Mouse (Mus musculus): ENCODE measurements around the gene Acat2. TPM values are rescaled to one million over a fixed set of nuclear protein-coding genes. Genes with fewer than 3 reads are reported as not detected.
A peak's percentile ranks its signal among the peaks of the same experiment; 100 is the strongest.
"Not testable (repeated sequence)": the region's sequence is repeated elsewhere in the genome, so short reads cannot be mapped to it uniquely, and the experiment has no call there.

The Acat2 gene
- total and polyA plus RNA-seq, 3 experiments, result 48.6 to 128 (median 58.6) TPM

DNA sequence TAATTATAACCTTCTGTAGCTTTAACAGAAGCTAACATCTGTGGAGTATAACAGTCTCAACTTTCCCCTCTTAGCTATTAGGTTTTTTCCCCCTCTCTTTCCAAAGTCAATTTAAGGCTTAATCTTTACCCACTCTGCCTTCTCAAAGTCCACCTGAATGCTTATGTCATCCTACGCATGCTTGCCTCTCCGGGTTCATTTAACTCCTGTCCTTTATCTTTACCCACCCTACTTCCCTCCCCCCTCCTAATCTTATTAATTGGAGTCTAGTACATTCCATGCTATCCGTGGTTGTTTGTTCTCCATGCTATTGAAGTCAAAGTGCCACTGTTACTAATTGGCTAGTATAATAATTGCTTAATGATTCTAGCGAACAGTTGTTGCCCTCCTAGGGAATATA is 24.8 kb downstream of the Acat2 start:
- no peak overlapping the region for H3K27ac ChIP-seq (ENCODE audit: insufficient read depth, low read depth)
- H3K4me2 ChIP-seq (ENCODE audit: insufficient read depth, low read depth, poor library complexity, severe bottlenecking), result no peak overlapping the region
- H3K79me2 ChIP-seq (replicated peaks; ENCODE audit: control insufficient read depth, extremely low read depth, insufficient read depth, poor library complexity, severe bottlenecking), result no peaks in the 10 kb centered on the region
- dilution Hi-C loops (cut with MboI; ENCODE audit: extremely low pct_ligation_motif_present, extremely low pct_unique_long_range_greater_than_20kb, low sequenced_read_pairs) (no loop called here), in situ Hi-C loops (cut with MboI; ENCODE audit: low pct_ligation_motif_present, low pct_unique_long_range_greater_than_20kb, low sequenced_read_pairs) (no loop called here)
- no peaks in the 10 kb centered on the region for H3K27me3 ChIP-seq (replicated peaks)
- TF ChIP-seq POLR2AphosphoS2 (IDR thresholded peaks at IDR 0.05; ENCODE audit: low read depth, low read length) (no peak), ETS1 (conservative IDR thresholded peaks at IDR 0.05; ENCODE audit: low read depth, low read length) (no peak), MEF2A (IDR thresholded peaks at IDR 0.05; ENCODE audit: borderline replicate concordance, low read depth, low read length) (no peak), HCFC1 (IDR thresholded peaks at IDR 0.05; ENCODE audit: low read depth, low read length) (no peak), TBP (conservative IDR thresholded peaks at IDR 0.05; ENCODE audit: low read depth, low read length) (no peak), EP300 (IDR thresholded peaks at IDR 0.05; ENCODE audit: low read length) (no peak)
- peaks cover 0 to 3% of the 10 kb centered on the region in 2 experiments for H3K36me3 ChIP-seq (replicated peaks in 1 of 2; ENCODE audit: control insufficient read depth in 1 of 2, insufficient read depth in 1 of 2, low read length in 1 of 2)
- no peak overlapping the region for H3K4me3 ChIP-seq (replicated peaks in 1 of 3; ENCODE audit: low read depth in 2 of 3, low read length in 2 of 3, poor library complexity in 1 of 3)
- H3K9me3 ChIP-seq (replicated peaks; ENCODE audit: low read length), result no peaks in the 10 kb centered on the region
- H3K4me1 ChIP-seq (ENCODE audit: control insufficient read depth in 1 of 2, insufficient read depth in 2 of 2), result no peaks in the 10 kb centered on the region
- no peak overlapping the region for H3K9ac ChIP-seq (ENCODE audit: insufficient read depth, low read depth)
- DNase-seq (ENCODE audit: extremely low read depth), result no peak

DNA sequence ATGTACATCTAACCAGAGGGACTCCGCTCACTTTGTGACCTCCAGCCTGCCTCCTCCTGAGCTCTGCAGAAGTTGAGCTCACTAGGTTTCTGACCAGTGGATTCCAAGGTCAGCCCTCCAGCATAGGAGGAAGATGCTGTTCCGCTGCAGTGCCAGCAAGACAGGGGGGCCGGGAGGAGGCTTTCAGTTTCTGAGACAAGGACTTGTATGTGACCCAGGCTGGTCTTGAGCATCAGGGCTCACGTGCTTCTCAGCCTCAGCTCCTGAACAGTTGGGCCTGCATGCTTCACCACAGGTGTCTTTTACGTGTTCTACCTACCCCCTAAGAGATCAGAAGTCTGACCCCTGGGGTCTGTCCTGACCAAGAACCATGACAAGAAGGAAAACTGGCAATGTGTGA is 29.0 kb downstream of the Acat2 start:
- DNase-seq (ENCODE audit: extremely low read depth); H3K4me2 ChIP-seq (ENCODE audit: insufficient read depth, low read depth, poor library complexity, severe bottlenecking); H3K27ac ChIP-seq (ENCODE audit: insufficient read depth, low read depth); H3K79me2 ChIP-seq (replicated peaks; ENCODE audit: control insufficient read depth, extremely low read depth, insufficient read depth, poor library complexity, severe bottlenecking); H3K27me3 ChIP-seq (replicated peaks); in situ Hi-C loops (cut with MboI; ENCODE audit: low pct_ligation_motif_present, low pct_unique_long_range_greater_than_20kb, low sequenced_read_pairs); H3K9ac ChIP-seq (ENCODE audit: insufficient read depth, low read depth); H3K9me3 ChIP-seq (replicated peaks; ENCODE audit: low read length); H3K4me1 ChIP-seq (ENCODE audit: control insufficient read depth in 1 of 2, insufficient read depth in 2 of 2); dilution Hi-C loops (cut with MboI; ENCODE audit: extremely low pct_ligation_motif_present, extremely low pct_unique_long_range_greater_than_20kb, low sequenced_read_pairs); H3K4me3 ChIP-seq (replicated peaks in 1 of 3; ENCODE audit: low read depth in 2 of 3, low read length in 2 of 3, poor library complexity in 1 of 3): not testable (repeated sequence)
- H3K36me3 ChIP-seq (replicated peaks in 1 of 2; ENCODE audit: control insufficient read depth in 1 of 2, insufficient read depth in 1 of 2, low read length in 1 of 2), result peaks cover 0 to 15% of the 10 kb centered on the region in 2 experiments

DNA sequence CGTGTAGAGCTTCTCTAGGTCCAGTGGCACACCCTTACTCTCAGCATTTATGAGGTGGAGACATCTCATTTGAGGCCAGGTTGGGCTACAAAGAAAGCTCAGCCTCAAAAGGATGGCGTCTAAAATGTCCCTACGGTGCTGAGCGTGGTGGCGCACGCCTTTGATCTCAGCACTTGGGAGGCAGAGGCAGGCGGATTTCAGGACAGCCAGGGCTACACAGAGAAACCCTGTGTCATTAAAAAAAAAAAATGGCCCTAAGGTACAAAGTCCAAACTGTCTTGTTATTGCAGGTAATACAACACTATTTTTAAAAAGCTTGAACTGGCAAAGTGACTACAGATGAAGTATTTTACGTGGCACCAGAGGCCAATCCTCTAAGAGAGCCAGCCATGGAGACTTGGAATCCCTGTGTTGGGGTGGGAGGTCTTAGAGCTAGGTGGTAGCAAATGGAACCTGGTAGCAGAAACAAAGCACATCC is 34.8 kb downstream of the Acat2 start:
- in situ Hi-C loops (cut with MboI; ENCODE audit: low pct_ligation_motif_present, low pct_unique_long_range_greater_than_20kb, low sequenced_read_pairs) (no loop called here), dilution Hi-C loops (cut with MboI; ENCODE audit: extremely low pct_ligation_motif_present, extremely low pct_unique_long_range_greater_than_20kb, low sequenced_read_pairs) (no loop called here)
- no peak for DNase-seq (ENCODE audit: extremely low read depth)
- 0 out of 2 replicates have a peak, but pooled peaks have one; percentile 37 for TF ChIP-seq ZMIZ1 (IDR thresholded peaks at IDR 0.05; ENCODE audit: low read depth, low read length)
- no peak for TF ChIP-seq USF1 (IDR thresholded peaks at IDR 0.05; ENCODE audit: low read depth, low read length)
- no peak for TF ChIP-seq ELF1 (IDR thresholded peaks at IDR 0.05; ENCODE audit: low read depth, low read length)
- TF ChIP-seq POLR2AphosphoS2 (IDR thresholded peaks at IDR 0.05; ENCODE audit: low read depth, low read length), result 0 out of 2 replicates have a peak, but pooled peaks have one; percentile 9
- TF ChIP-seq ZC3H11A (IDR thresholded peaks at IDR 0.05; ENCODE audit: low read depth, low read length), result no peak
- Histone ChIP-seq H3K27ac (ENCODE audit: insufficient read depth, low read depth) (no peak overlapping the region), H3K79me2 (replicated peaks; ENCODE audit: control insufficient read depth, extremely low read depth, insufficient read depth, poor library complexity, severe bottlenecking) (0 out of 2 replicates have a peak, but pooled peaks cover 2% of the 10 kb centered on the region), H3K36me3 (replicated peaks in 1 of 2; ENCODE audit: control insufficient read depth in 1 of 2, insufficient read depth in 1 of 2, low read length in 1 of 2) (peaks cover 44 to 66% of the 10 kb centered on the region in 2 experiments), H3K9ac (ENCODE audit: insufficient read depth, low read depth) (no peak overlapping the region), H3K4me2 (ENCODE audit: insufficient read depth, low read depth, poor library complexity, severe bottlenecking) (no peak overlapping the region), H3K4me1 (ENCODE audit: control insufficient read depth in 1 of 2, insufficient read depth in 2 of 2) (peaks cover 0 to 7% of the 10 kb centered on the region in 2 experiments; a peak in 1 of 4 replicates), H3K9me3 (replicated peaks; ENCODE audit: low read length) (no peaks in the 10 kb centered on the region), H3K27me3 (replicated peaks) (no peaks in the 10 kb centered on the region), H3K4me3 (replicated peaks in 1 of 3; ENCODE audit: low read depth in 2 of 3, low read length in 2 of 3, poor library complexity in 1 of 3) (no peak overlapping the region)

All from CH12.LX (cell line).